7 mouse cellular contexts compared by ENCODE assay signal in genomic region chr14:24822876-24823567, GRCm38 (mm10).
DNase-seq lines count a peak whose midpoint lies in the region; ATAC-seq and TF ChIP-seq lines count a peak whose summit lies in the region.

No protein-coding gene starts in this region.

- H3K4me1 ChIP-seq in lung, postnatal 0 days (ENCODE audit: insufficient read depth, low read depth, low read length), result no peaks in the 10 kb centered on the region
- 0 out of 2 replicates have a peak, but pooled peaks cover 4% of the 10 kb centered on the region for H3K4me1 ChIP-seq in liver, embryonic 12.5 days
- H3K4me1 ChIP-seq in midbrain, embryonic 14.5 days (ENCODE audit: control insufficient read depth, insufficient read depth, low read length), result peaks cover 37% of the 10 kb centered on the region

- no peaks in the 10 kb centered on the region for H3K9me3 ChIP-seq in lung, postnatal 0 days (ENCODE audit: low read length)
- no peaks in the 10 kb centered on the region for H3K9me3 ChIP-seq in liver, embryonic 12.5 days (replicated peaks)
- H3K9me3 ChIP-seq in midbrain, embryonic 14.5 days (ENCODE audit: control insufficient read depth, low read length), result no peaks in the 10 kb centered on the region

- H3K36me3 ChIP-seq in lung, postnatal 0 days (ENCODE audit: insufficient read depth, low read length), result no peaks in the 10 kb centered on the region
- H3K36me3 ChIP-seq in liver, embryonic 12.5 days, result no peaks in the 10 kb centered on the region
- H3K36me3 ChIP-seq in midbrain, embryonic 14.5 days (ENCODE audit: control insufficient read depth, insufficient read depth, low read length), result no peaks in the 10 kb centered on the region

- peak; percentile 5 to 7 for DNase-seq in lung, adult 18-20 months
- no peak for DNase-seq in lung, postnatal 0 days (ENCODE audit: low spot score)
- DNase-seq in gastrocnemius, adult 2 months, result peak; percentile 59
- peak; percentile 24 to 28 for DNase-seq in heart, postnatal 36 days
- DNase-seq in skeletal muscle tissue, adult 2 months (ENCODE audit: low read depth, low spot score), result peak; percentile 69
- no peak for DNase-seq in midbrain, embryonic 14.5 days

- no peak overlapping the region for H3K9ac ChIP-seq in lung, postnatal 0 days (replicated peaks; ENCODE audit: low read depth)
- no peak overlapping the region for H3K9ac ChIP-seq in liver, embryonic 12.5 days
- H3K9ac ChIP-seq in midbrain, embryonic 14.5 days (replicated peaks; ENCODE audit: low read length), result no peak overlapping the region

- WGBS in lung, postnatal 0 days, result 66% methylated on average over 13 of the region's 13 CpGs
- WGBS in liver, embryonic 12.5 days (ENCODE audit: insufficient replicate concordance), result 59% methylated on average over 13 of the region's 13 CpGs
- WGBS in midbrain, embryonic 14.5 days, result 84% methylated on average over 13 of the region's 13 CpGs

- TF ChIP-seq CTCF in lung, postnatal 0 days (IDR thresholded peaks at IDR 0.05), result no peak
- no peak for TF ChIP-seq CTCF in gastrocnemius, adult 2 months (IDR thresholded peaks at IDR 0.05)

- no peaks in the 10 kb centered on the region for H3K27me3 ChIP-seq in lung, postnatal 0 days (replicated peaks; ENCODE audit: insufficient read depth, low read length)
- no peaks in the 10 kb centered on the region for H3K27me3 ChIP-seq in liver, embryonic 12.5 days (replicated peaks)
- H3K27me3 ChIP-seq in midbrain, embryonic 14.5 days (ENCODE audit: control insufficient read depth, insufficient read depth, low read length), result no peaks in the 10 kb centered on the region

- intact Hi-C loops in gastrocnemius, adult 2 months (cut with DNase I), result no loop called here
- intact Hi-C loops in heart, postnatal 36 days (cut with DNase I), result no loop called here

- TF ChIP-seq EP300 in lung, postnatal 0 days (IDR thresholded peaks at IDR 0.05), result no peak

- no peak overlapping the region for H3K4me3 ChIP-seq in lung, postnatal 0 days (ENCODE audit: low read depth, low read length)
- no peak overlapping the region for H3K4me3 ChIP-seq in gastrocnemius, adult 2 months
- H3K4me3 ChIP-seq in liver, embryonic 12.5 days, result no peak overlapping the region
- no peak overlapping the region for H3K4me3 ChIP-seq in midbrain, embryonic 14.5 days (replicated peaks; ENCODE audit: low read depth, low read length)

- no peak overlapping the region for H3K27ac ChIP-seq in lung, postnatal 0 days (ENCODE audit: low read length)
- peak overlapping the region; percentile 72 for H3K27ac ChIP-seq in gastrocnemius, adult 2 months
- H3K27ac ChIP-seq in liver, embryonic 12.5 days, result no peak overlapping the region
- H3K27ac ChIP-seq in midbrain, embryonic 14.5 days (replicated peaks; ENCODE audit: low read depth, low read length), result no peak overlapping the region

- ATAC-seq in lung, postnatal 0 days, result no peak
- no peak for ATAC-seq in liver, embryonic 12.5 days
- ATAC-seq in midbrain, embryonic 14.5 days (ENCODE audit: low FRiP score, low TSS enrichment), result no peak

- H3K4me2 ChIP-seq in lung, postnatal 0 days (replicated peaks; ENCODE audit: low read depth, low read length), result no peak overlapping the region
- H3K4me2 ChIP-seq in liver, embryonic 12.5 days, result no peak overlapping the region
- H3K4me2 ChIP-seq in midbrain, embryonic 14.5 days (ENCODE audit: low read length), result no peak overlapping the region

Comparison
In these comparisons a context has a peak if more than half of its experiments do, and no peak if none do; other contexts are left out.
1. DNase-seq: peak in lung, adult 18-20 months (2 of 2), gastrocnemius, adult 2 months (single experiment), heart, postnatal 36 days (2 of 2) and skeletal muscle tissue, adult 2 months (single experiment); none in lung, postnatal 0 days (single experiment) and midbrain, embryonic 14.5 days (single experiment).